In the genomic region with DNA sequence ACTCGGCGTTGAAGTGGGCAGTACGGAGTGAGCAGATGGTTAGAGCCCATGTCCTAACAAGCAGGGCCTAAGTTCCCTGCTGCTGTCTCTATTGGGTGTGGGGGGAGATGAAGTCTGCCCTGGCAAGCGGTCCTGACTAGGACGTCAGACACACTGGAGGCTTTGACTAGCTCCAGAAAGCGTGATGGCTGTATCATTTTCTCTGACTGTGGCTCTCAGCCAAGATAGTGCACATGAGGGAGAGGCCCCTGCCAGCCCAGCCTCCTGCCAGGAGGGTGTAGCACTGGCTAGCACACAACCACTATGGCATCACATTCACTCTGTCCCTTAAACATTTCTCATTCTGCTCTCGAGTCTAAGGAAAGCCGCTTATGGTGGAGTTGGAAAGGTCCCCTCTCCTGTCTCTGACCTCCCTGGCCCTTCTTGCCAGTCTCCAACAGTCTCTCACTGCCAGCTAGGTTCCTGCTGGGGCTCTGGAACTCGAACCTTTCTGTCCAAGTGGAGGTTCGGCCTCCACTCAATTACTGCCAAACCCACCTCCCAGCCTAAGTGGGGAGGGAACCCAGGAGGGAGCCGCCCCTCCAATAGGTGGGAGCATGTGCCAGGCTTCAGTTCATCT, we compare ENCODE assay signal across 11 mouse cellular contexts. TPM values are rescaled to one million over a fixed set of nuclear protein-coding genes. Genes with fewer than 3 reads are reported as not detected.
DNase-seq lines count a peak whose midpoint lies in the region; ATAC-seq and TF ChIP-seq lines count a peak whose summit lies in the region.
"Had no signal": no experiment of that assay in that cellular context is flagged by ENCODE, and none has a peak within 500 bp of the region (broad histone marks: within the 10 kb centered on the region; RNA-seq: fewer than 3 reads in every experiment).

No protein-coding gene starts in this region.

- no peak overlapping the region for H3K4me3 ChIP-seq in lung, adult 2 months (replicated peaks; ENCODE audit: extremely low read depth, low read depth, low read length)
- H3K4me3 ChIP-seq in forebrain, embryonic 16.5 days (replicated peaks; ENCODE audit: low read length) = no peak overlapping the region

- no peaks in the 10 kb centered on the region for H3K36me3 ChIP-seq in forebrain, embryonic 16.5 days (ENCODE audit: control insufficient read depth, insufficient read depth)

- no peak overlapping the region; the same call in 1 of the 2 replicates for H3K27ac ChIP-seq in forebrain, embryonic 16.5 days (ENCODE audit: low read length)

- H3K9me3 ChIP-seq in forebrain, embryonic 16.5 days (ENCODE audit: control insufficient read depth, low read length) = no peaks in the 10 kb centered on the region

- no peak overlapping the region for H3K4me2 ChIP-seq in forebrain, embryonic 16.5 days (ENCODE audit: low read length)

- WGBS in lung, adult 2 months = 65% methylated on average over 11 of the region's 11 CpGs
- WGBS in forebrain, embryonic 16.5 days = 53% methylated on average over 11 of the region's 11 CpGs

- H3K9ac ChIP-seq in forebrain, embryonic 16.5 days (replicated peaks; ENCODE audit: low read depth, low read length) = no peak overlapping the region

- ATAC-seq in forebrain, embryonic 16.5 days = peak; percentile 86

- no peak for TF ChIP-seq CTCF in lung, adult 2 months (IDR thresholded peaks at IDR 0.05; ENCODE audit: insufficient read depth, low read length)

- H3K27me3 ChIP-seq in forebrain, embryonic 16.5 days (replicated peaks; ENCODE audit: control insufficient read depth, insufficient read depth, low read length) = no peaks in the 10 kb centered on the region

- TF ChIP-seq POLR2A in lung, adult 2 months (IDR thresholded peaks at IDR 0.05; ENCODE audit: borderline replicate concordance, extremely low read depth, low read depth, low read length) = no peak

- peaks cover 11% of the 10 kb centered on the region for H3K4me1 ChIP-seq in lung, adult 2 months (ENCODE audit: control insufficient read depth, insufficient read depth, low read length)
- H3K4me1 ChIP-seq in forebrain, embryonic 16.5 days (replicated peaks; ENCODE audit: control insufficient read depth, insufficient read depth, low read length) = peaks cover 21% of the 10 kb centered on the region

- DNase-seq in cerebellum, postnatal 14 days = peak; percentile 36 to 48
- no peak for DNase-seq in cerebellum, adult 9-10 months
- DNase-seq in lung, postnatal 10 days = peak; percentile 22
- no peak for DNase-seq in lung, adult 2 months
- peak; percentile 37 to 40 for DNase-seq in layer of hippocampus, postnatal 36 days
- no peak for DNase-seq in right cerebral cortex, postnatal 25 days
- DNase-seq in urinary bladder, adult 2 months (ENCODE audit: low spot score) = no peak

RNA-seq across cellular contexts. Expression of gene Sgk2, which starts 11.9 kb away (rescaled TPM):
- 0.05 and 0.11 TPM in 2 replicates for polyA plus RNA-seq in lung, adult 2 months (2012; rRNA removed)
- polyA plus RNA-seq in forebrain, embryonic 16.5 days (2015; fragmentation: Nextera tagmentation; extraction: Ambion mirVana) = not detected in 2 replicates
- total RNA-seq in layer of hippocampus, postnatal 36 days (2021) = 1 to 10 TPM; 1.1 to 1.9 TPM
- 0.25 and 0.32 TPM in 2 replicates for polyA plus RNA-seq in urinary bladder, adult 2 months (2012; rRNA removed)
- total RNA-seq: CH12.LX; hematopoietic stem cell, adult 5-6 weeks had no signal

RNA-seq across cellular contexts. Expression of gene L3mbtl1, which starts 32.0 kb away (rescaled TPM):
- 0.30 TPM in 1 of 2 replicates, not detected in the other for polyA plus RNA-seq in lung, adult 2 months (2012; rRNA removed)
- 0.96 and 2.1 TPM in 2 replicates for polyA plus RNA-seq in forebrain, embryonic 16.5 days (2015; fragmentation: Nextera tagmentation; extraction: Ambion mirVana)
- 10 to 100 TPM; 12.5 to 14.6 TPM for total RNA-seq in layer of hippocampus, postnatal 36 days (2021)
- polyA plus RNA-seq in urinary bladder, adult 2 months (2012; rRNA removed) = 0.37 and 0.54 TPM in 2 replicates
- total RNA-seq: CH12.LX; hematopoietic stem cell, adult 5-6 weeks had no signal
- polyA plus RNA-seq: liver, embryonic 16.5 days had no signal

RNA-seq across cellular contexts. Expression of gene Ift52, which starts 41.9 kb away (rescaled TPM):
- 17.9 and 25.4 TPM in 2 replicates for polyA plus RNA-seq in lung, adult 2 months (2012; rRNA removed)
- 38.0 and 38.1 TPM in 2 replicates for polyA plus RNA-seq in forebrain, embryonic 16.5 days (2015; fragmentation: Nextera tagmentation; extraction: Ambion mirVana)
- total RNA-seq in layer of hippocampus, postnatal 36 days (2021) = 10 to 100 TPM; 28.9 to 34.1 TPM
- polyA plus RNA-seq in urinary bladder, adult 2 months (2012; rRNA removed) = 41.2 and 45.7 TPM in 2 replicates

RNA-seq across cellular contexts. Expression of gene Srsf6, which starts 43.9 kb away (rescaled TPM):
- polyA plus RNA-seq in lung, adult 2 months (2012; rRNA removed) = 75.3 and 87.2 TPM in 2 replicates
- 155 and 168 TPM in 2 replicates for polyA plus RNA-seq in forebrain, embryonic 16.5 days (2015; fragmentation: Nextera tagmentation; extraction: Ambion mirVana)
- 100 to 1,000 TPM; 117 to 121 TPM for total RNA-seq in layer of hippocampus, postnatal 36 days (2021)
- 188 and 261 TPM in 2 replicates for polyA plus RNA-seq in urinary bladder, adult 2 months (2012; rRNA removed)

Comparison
In these comparisons a context has a peak if more than half of its experiments do, and no peak if none do; other contexts are left out.
1. DNase-seq: peak in cerebellum, postnatal 14 days (2 of 2), lung, postnatal 10 days (single experiment) and layer of hippocampus, postnatal 36 days (2 of 2); none in cerebellum, adult 9-10 months (single experiment), lung, adult 2 months (single experiment), right cerebral cortex, postnatal 25 days (single experiment) and urinary bladder, adult 2 months (single experiment).